Mouse (Mus musculus) cerebellum, adult 2 months (tissue): ENCODE results near the gene Csf1.

Experiments
- CTCF ChIP-seq: fragments of 200-500 bp; IDR thresholded peaks from 2 replicates; pipeline ENCODE4 v1.5.1; 2011; ENCODE audit warnings: low read depth, mild to moderate bottlenecking, control low read depth, low read length, moderate library complexity, borderline replicate concordance; ENCODE audit not compliant: insufficient read depth
- POLR2A ChIP-seq: fragments of 200-500 bp; IDR thresholded peaks from 2 replicates; pipeline ENCODE4 v1.6.1; 2011; ENCODE audit warnings: low read length, control low read depth, borderline replicate concordance; ENCODE audit not compliant: insufficient read depth

GRCm38 (mm10) chr3:107788885-107789284 lies 28.6 kb upstream of the Csf1 start:
- TF ChIP-seq POLR2A (no peak), CTCF (no peak)
